Mouse (Mus musculus) naive thymus-derived CD4-positive, alpha-beta T cell, adult 2 months (primary cell): ENCODE measurements around the gene Fam120c.

Source experiments
- DNase-seq: peaks from one replicate; pipeline ENCODE4 v3.0.0-alpha.2; 2011; ENCODE audit warnings: low read depth

Gene Fam120c

DNA sequence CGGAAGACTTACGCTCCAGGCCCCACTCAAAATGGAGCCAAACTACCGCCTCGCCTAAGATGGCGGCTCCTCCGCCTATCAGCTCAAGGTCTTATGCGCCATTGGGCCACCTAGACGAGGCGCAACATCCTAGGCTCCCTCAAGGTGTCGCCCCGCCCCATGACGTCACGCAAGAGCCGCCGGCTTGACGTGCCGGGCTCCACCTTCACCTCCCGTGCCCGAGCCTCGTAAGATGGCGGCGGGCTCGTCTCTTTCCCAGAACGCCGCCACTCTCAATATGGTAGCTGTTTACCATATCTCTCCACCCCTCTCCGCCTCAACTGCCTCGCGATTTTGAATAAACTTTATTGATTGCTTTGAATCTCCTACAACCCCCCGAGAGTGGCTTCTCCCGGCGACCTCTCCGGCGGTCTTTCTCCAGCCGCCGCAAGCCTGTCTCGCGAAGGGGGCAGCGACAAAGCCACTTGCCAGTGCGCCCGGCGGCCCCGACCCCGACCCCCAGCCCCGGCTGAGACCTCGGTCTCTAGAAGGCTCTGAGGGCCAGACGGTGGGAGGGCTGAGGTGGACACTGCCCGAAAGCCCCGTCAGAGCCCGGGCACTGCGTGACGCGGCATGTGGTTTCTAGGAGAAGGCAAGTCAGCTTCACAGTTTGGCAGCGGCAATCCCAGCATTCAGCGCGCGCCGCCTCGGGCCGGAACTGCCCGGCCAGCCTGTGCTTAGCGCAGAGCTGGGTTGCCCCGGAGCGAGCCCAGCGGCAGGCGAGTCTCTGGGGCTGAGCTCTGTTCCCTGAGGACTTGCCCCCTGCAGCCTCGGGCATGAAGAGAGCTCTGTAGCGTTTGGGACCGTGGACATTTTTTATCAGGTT is 176.7 kb downstream of the Fam120c start, which contains the start of gene Phf8:
Phf8 (plus strand) TSS at position 215 of the 865 bp plus-strand sequence.
- DNase-seq, result peak; percentile 96
